Mouse (Mus musculus) spleen, adult 2 months (tissue): ENCODE measurements at regions not wholly inside any gene's neighbourhood (a gene's known extent, or its start where the extent isn't known, plus 50 kb on each side); places are given as distances from the start of the nearest gene placed in this dataset.

Source experiments
- CTCF ChIP-seq: fragments of 200-500 bp; IDR thresholded peaks from 2 replicates; pipeline ENCODE4 v1.5.1; 2011; ENCODE audit warnings: mild to moderate bottlenecking, inconsistent platforms; ENCODE audit not compliant: insufficient read depth, insufficient read length, insufficient replicate concordance; ENCODE audit errors: extremely low read depth
- POLR2A ChIP-seq: fragments of 200-500 bp; IDR thresholded peaks from 2 replicates; pipeline ENCODE4 v1.6.1; 2011; ENCODE audit warnings: low read depth, low read length, inconsistent platforms

DNA sequence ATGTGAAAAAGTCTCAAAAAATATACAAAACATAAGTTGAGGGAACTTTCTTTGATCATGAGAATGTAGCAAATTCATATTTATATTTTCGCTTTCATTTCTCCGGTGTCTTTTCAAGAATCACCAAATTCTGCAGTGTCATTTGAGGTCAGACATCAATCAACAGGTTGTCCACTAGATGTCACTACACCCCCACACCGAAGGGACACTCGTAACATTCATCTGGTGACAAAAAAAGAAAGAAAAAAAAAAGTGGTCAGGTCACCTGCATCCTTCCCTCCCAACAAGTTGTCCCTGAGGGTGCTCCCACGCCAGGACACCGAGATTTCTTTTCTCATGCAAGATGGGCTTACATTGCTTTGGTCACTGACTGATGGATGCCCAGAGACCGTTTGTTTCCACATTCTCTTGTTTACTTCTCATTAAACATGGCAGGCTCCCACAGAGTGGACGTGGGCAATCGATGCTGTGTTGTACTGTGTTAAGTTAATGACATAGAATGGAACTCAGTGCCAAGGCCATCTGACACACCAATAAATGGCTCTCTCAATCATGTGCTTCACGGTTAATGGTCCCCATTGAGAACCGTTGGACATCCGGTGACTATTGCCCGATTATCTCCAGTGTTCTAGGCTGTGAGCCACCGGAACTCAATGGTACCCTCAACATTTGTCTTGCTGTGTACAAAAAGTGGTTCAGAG, 199.1 kb upstream of the Gadl1 start:
- TF ChIP-seq CTCF, result peak; percentile 43; the same call in 1 of the 2 replicates
- no peak for TF ChIP-seq POLR2A
